ENCODE assay signal across 8 mouse cellular contexts in the genomic region with DNA sequence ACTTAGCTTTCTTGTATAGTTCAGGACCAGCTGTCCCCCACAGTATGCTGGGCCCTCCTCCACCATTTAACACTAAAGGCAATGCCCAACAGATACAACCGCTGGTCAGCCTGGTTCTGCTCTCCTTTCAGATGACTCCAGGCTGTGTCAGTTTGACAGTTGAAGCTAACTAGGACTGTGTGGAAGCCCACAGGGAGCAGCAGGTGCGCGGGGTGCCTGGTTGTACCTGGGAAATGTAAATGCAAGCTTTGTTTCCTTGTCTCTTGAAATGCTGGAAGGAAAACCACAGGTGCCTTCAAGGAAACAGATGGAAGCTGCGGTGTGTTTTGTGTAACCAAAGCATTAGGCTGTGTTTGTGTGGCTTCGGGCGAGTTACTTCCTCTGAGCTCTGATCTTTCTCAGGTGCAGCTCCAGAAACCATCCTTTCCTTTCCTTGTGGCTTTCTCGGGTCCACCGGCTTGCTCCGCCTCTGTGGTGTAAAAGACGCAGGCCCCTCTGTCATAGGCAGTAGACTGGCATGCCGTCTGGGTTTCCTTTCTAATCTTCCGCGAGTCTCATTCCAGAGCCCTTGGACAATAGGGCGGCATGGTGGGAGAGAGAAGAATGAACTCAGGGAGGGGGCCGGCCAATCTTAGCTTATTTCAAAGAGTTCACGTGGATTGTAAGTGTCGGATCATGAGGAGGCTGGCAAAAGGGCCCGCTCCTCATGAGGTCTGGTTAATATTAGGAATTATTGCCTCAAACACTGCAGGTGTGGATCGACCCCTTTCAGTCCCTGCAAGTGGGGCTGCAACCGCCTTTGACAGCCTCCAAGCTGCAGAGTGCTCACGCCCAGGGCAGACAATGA.
DNase-seq lines count a peak whose midpoint lies in the region; ATAC-seq lines count a peak whose summit lies in the region.

No protein-coding gene starts in this region.

- 11% methylated on average over 21 of the region's 21 CpGs for WGBS in liver, embryonic 12.5 days (ENCODE audit: insufficient replicate concordance)
- WGBS in forebrain, embryonic 16.5 days = 7% methylated on average over 21 of the region's 21 CpGs

- ATAC-seq in liver, embryonic 12.5 days = no peak
- ATAC-seq in forebrain, embryonic 16.5 days = peak; percentile 80

- 0 out of 2 replicates have a peak overlapping the region, but pooled peaks have one; percentile 21 for H3K4me2 ChIP-seq in liver, embryonic 12.5 days
- H3K4me2 ChIP-seq in forebrain, embryonic 16.5 days (ENCODE audit: low read length) = peak overlapping the region; percentile 48

- H3K36me3 ChIP-seq in liver, embryonic 12.5 days = no peaks in the 10 kb centered on the region
- H3K36me3 ChIP-seq in forebrain, embryonic 16.5 days (ENCODE audit: control insufficient read depth, insufficient read depth) = no peaks in the 10 kb centered on the region

- H3K9ac ChIP-seq in liver, embryonic 12.5 days = no peak overlapping the region
- peak overlapping the region; percentile 33 for H3K9ac ChIP-seq in forebrain, embryonic 16.5 days (replicated peaks; ENCODE audit: low read depth, low read length)

- no peak overlapping the region for H3K27ac ChIP-seq in liver, embryonic 12.5 days
- peak overlapping the region; percentile 51; the same call in 1 of the 2 replicates for H3K27ac ChIP-seq in forebrain, embryonic 16.5 days (ENCODE audit: low read length)

- H3K4me1 ChIP-seq in liver, embryonic 12.5 days = no peaks in the 10 kb centered on the region
- H3K4me1 ChIP-seq in forebrain, embryonic 16.5 days (replicated peaks; ENCODE audit: control insufficient read depth, insufficient read depth, low read length) = peaks cover 9% of the 10 kb centered on the region

- H3K4me3 ChIP-seq in liver, embryonic 12.5 days = no peak overlapping the region
- peak overlapping the region; percentile 23 for H3K4me3 ChIP-seq in forebrain, embryonic 16.5 days (replicated peaks; ENCODE audit: low read length)

- DNase-seq in liver = no peak
- peak; percentile 6 for DNase-seq in mesoderm, embryonic 11.5 days (ENCODE audit: low read depth, low spot score)
- peak; percentile 38 for DNase-seq in thymus, postnatal 25 days
- DNase-seq in gastrocnemius, adult 8-10 months (ENCODE audit: low spot score in 2 of 2) = no peak
- DNase-seq in cerebellum, adult 8-10 months = no peak
- DNase-seq in kidney, postnatal 36 days = no peak

- H3K27me3 ChIP-seq in liver, embryonic 12.5 days (replicated peaks) = no peaks in the 10 kb centered on the region; the same call in 1 of the 2 replicates
- no peaks in the 10 kb centered on the region for H3K27me3 ChIP-seq in forebrain, embryonic 16.5 days (replicated peaks; ENCODE audit: control insufficient read depth, insufficient read depth, low read length)

- no peaks in the 10 kb centered on the region for H3K9me3 ChIP-seq in liver, embryonic 12.5 days (replicated peaks)
- H3K9me3 ChIP-seq in forebrain, embryonic 16.5 days (ENCODE audit: control insufficient read depth, low read length) = no peaks in the 10 kb centered on the region

Comparison
In these comparisons a context has a peak if more than half of its experiments do, and no peak if none do; other contexts are left out.
1. DNase-seq: peak in mesoderm, embryonic 11.5 days (single experiment) and thymus, postnatal 25 days (single experiment); none in liver (single experiment), gastrocnemius, adult 8-10 months (0 of 2), cerebellum, adult 8-10 months (single experiment) and kidney, postnatal 36 days (0 of 2).